Mouse (Mus musculus): Measurements from ENCODE around the gene Relch. TPM values are rescaled to one million over a fixed set of nuclear protein-coding genes. Genes with fewer than 3 reads are reported as not detected.

Relch gene
- polyA plus RNA-seq, 1 experiment from 2014 or later, result 21.5 TPM

DNA sequence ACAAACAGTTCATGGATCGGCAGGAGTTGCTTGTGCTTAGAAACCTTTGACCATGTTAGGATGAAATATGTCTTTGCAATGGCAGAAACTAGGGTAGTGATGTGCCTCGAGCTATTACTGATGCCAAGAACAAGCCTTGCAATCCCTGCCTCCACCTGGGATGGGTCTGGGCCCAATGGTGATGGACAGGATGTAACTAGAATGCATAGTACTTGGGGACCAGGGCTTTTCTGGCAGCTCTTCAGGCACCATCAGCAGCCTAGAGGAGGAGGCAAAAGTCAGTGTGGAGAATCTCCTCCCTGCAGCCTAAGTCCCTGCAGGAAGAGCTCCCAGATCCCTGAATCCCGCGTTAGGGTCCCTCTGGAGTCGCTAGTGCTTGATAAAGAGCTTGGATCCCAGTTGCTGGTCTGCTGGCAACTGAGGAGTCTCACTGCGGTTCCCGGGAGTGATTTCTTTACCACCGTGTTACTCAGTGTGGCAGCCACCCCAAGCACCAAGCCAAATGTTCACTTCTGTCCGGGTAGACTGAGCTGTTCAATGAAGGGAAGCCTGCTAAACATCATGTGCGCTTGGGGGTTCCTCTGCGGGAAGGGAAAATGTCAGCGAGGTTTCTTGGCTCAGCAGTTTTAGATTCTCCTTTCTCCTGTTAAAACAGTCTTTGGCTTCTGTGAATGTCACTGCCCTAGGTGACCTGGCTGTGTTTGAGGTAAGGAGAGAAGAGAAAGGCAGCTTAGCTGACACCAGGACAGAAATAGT is 117.9 kb downstream of the Relch start:
- Histone ChIP-seq H3K9me3 (ENCODE audit: control insufficient read depth, low read length) (no peaks in the 10 kb centered on the region), H3K9ac (ENCODE audit: low read length) (peak overlapping the region; percentile 76), H3K27me3 (ENCODE audit: control insufficient read depth, insufficient read depth, low read length) (no peaks in the 10 kb centered on the region), H3K4me1 (replicated peaks; ENCODE audit: control insufficient read depth, insufficient read depth) (no peaks in the 10 kb centered on the region), H3K36me3 (ENCODE audit: control insufficient read depth, insufficient read depth, low read length) (no peaks in the 10 kb centered on the region), H3K4me2 (replicated peaks; ENCODE audit: low read depth) (peak overlapping the region; percentile 95), H3K27ac (replicated peaks) (peak overlapping the region; percentile 40; the same call in 1 of the 2 replicates), H3K4me3 (ENCODE audit: low read depth, low read length) (peak overlapping the region; percentile 72)
- TF ChIP-seq EP300 (optimal IDR thresholded peaks at IDR 0.05) (no peak), CTCF (IDR thresholded peaks at IDR 0.05; ENCODE audit: low read depth) (no peak)
- WGBS, result 36% methylated on average over 12 of the region's 12 CpGs
- no peak for ATAC-seq (ENCODE audit: low FRiP score, low TSS enrichment)
- no peak for DNase-seq (ENCODE audit: low spot score)

DNA sequence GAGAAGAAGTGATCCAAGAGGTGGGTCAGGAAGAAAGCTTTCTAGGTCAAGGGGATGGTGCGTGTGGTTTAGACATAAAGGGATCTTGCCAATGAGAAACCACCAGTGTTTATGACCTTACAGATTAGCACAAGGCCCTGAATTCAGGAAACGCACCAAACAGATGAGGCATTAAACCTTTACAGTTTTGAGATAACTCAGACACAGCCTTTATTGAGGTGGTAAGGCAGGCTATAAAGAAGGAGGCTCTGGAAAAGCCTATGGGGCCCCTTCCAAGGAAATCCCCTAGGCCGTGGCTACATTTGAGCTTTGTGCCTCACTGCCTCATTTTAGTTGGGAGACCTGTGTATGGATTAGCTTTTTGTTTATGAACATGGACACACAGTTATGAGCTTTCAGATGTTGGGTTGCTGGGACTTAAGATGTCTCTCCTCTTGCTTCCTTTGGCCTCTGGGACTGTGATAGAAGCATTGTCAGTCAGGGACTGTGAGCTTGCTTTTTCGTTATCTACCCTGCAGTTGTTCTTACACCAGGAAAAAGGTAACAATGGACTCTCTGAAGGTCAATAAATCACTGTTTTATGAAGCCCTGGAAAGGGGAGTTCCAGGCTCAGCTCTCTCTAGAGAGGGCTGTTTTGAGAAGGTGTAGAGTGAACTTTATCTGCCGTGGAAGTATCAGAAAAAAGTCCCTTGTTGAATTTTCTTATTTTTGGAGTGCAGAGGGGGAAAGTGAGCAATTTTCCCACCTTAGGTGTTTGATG is 120.8 kb downstream of the Relch start:
- no peak overlapping the region for H3K4me2 ChIP-seq (replicated peaks; ENCODE audit: low read depth)
- H3K27me3 ChIP-seq (ENCODE audit: control insufficient read depth, insufficient read depth, low read length), result no peaks in the 10 kb centered on the region
- H3K9me3 ChIP-seq (ENCODE audit: control insufficient read depth, low read length), result no peaks in the 10 kb centered on the region
- DNase-seq (ENCODE audit: low spot score) (no peak), ATAC-seq (ENCODE audit: low FRiP score, low TSS enrichment) (no peak)
- H3K27ac ChIP-seq (replicated peaks), result no peak overlapping the region
- WGBS, result 57% methylated on average over 5 of the region's 5 CpGs
- no peaks in the 10 kb centered on the region for H3K4me1 ChIP-seq (replicated peaks; ENCODE audit: control insufficient read depth, insufficient read depth)
- TF ChIP-seq CTCF (IDR thresholded peaks at IDR 0.05; ENCODE audit: low read depth), result no peak
- no peak for TF ChIP-seq EP300 (optimal IDR thresholded peaks at IDR 0.05)
- H3K9ac ChIP-seq (ENCODE audit: low read length), result no peak overlapping the region
- no peaks in the 10 kb centered on the region for H3K36me3 ChIP-seq (ENCODE audit: control insufficient read depth, insufficient read depth, low read length)
- H3K4me3 ChIP-seq (ENCODE audit: low read depth, low read length), result no peak overlapping the region

DNA sequence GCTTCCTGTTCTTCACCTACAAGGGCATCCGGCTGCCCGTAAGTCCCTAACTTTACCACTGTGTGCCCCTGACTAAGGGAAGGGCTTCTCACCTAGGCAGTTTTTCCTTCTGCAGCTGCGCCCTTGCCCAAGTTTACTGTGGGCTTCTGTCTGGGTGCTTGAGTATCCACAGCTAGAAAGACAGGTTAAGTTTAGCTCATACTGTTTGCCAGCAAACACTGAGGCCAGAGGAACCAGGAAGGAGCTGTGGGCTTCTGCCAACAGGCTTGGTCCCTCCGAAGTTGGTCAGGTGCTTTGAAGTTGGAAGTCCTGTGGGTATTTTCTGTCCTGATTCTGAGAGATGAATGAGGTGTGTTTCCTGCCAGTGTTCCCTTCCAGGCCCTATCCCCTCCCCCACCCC is 121.5 kb downstream of the Relch start:
- peak; percentile 38 for DNase-seq (ENCODE audit: low spot score)
- TF ChIP-seq EP300 (optimal IDR thresholded peaks at IDR 0.05), result no peak
- no peak for TF ChIP-seq CTCF (IDR thresholded peaks at IDR 0.05; ENCODE audit: low read depth)

DNA sequence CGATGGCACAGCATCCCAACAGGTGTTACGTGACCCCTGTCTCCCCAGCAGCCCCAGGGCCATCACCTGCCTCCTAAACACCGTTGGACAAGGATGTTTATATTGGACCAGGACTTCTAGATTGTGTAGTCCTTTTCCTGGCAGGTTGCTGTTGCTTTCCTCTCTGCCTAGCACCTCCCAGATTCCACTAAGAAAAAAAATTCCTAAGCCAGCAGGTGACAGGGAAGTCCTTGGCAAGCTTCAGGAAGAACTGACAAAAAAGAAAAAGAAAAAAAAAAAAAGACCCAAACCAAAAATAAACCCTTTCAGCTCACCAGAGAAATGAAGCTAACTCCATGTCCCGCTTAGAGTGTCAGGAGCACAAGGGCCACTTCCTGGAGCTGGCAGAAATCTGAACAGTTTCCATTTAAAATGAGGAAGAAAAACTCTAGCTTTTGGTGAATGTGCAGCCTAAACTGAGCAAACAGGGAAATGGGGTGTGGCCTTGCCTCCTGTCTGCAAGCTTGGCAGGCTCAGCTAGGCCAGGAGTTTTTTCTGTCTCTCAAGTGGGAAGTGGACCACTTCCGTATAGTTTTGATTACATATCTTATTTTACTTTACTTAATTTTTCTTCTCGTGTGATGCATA is 123.2 kb downstream of the Relch start:
- TF ChIP-seq CTCF (IDR thresholded peaks at IDR 0.05; ENCODE audit: low read depth) (no peak), EP300 (optimal IDR thresholded peaks at IDR 0.05) (no peak)
- no peaks in the 10 kb centered on the region for H3K36me3 ChIP-seq (ENCODE audit: control insufficient read depth, insufficient read depth, low read length)
- WGBS, result 45% methylated on average over 6 of the region's 6 CpGs
- H3K9ac ChIP-seq (ENCODE audit: low read length), result no peak overlapping the region
- H3K4me1 ChIP-seq (replicated peaks; ENCODE audit: control insufficient read depth, insufficient read depth), result no peaks in the 10 kb centered on the region
- H3K4me2 ChIP-seq (replicated peaks; ENCODE audit: low read depth), result no peak overlapping the region; the same call in 1 of the 2 replicates
- H3K27me3 ChIP-seq (ENCODE audit: control insufficient read depth, insufficient read depth, low read length), result no peaks in the 10 kb centered on the region
- no peak overlapping the region for H3K4me3 ChIP-seq (ENCODE audit: low read depth, low read length)
- ATAC-seq (ENCODE audit: low FRiP score, low TSS enrichment) (peak; percentile 56), DNase-seq (ENCODE audit: low spot score) (no peak)
- peak overlapping the region; percentile 5; the same call in 1 of the 2 replicates for H3K27ac ChIP-seq (replicated peaks)
- H3K9me3 ChIP-seq (ENCODE audit: control insufficient read depth, low read length), result no peaks in the 10 kb centered on the region

More for the DNA sequence above, 121.5 kb downstream of the Relch start:
- Histone ChIP-seq H3K9me3 (ENCODE audit: control insufficient read depth, low read length) (no peaks in the 10 kb centered on the region), H3K4me1 (replicated peaks; ENCODE audit: control insufficient read depth, insufficient read depth) (no peaks in the 10 kb centered on the region), H3K4me2 (replicated peaks; ENCODE audit: low read depth) (no peak overlapping the region), H3K9ac (ENCODE audit: low read length) (no peak overlapping the region), H3K27ac (replicated peaks) (0 out of 2 replicates have a peak overlapping the region, but pooled peaks have one; percentile 31), H3K4me3 (ENCODE audit: low read depth, low read length) (no peak overlapping the region), H3K27me3 (ENCODE audit: control insufficient read depth, insufficient read depth, low read length) (no peaks in the 10 kb centered on the region), H3K36me3 (ENCODE audit: control insufficient read depth, insufficient read depth, low read length) (no peaks in the 10 kb centered on the region)
- 62% methylated on average over 4 of the region's 4 CpGs for WGBS
- ATAC-seq (ENCODE audit: low FRiP score, low TSS enrichment), result no peak

DNA sequence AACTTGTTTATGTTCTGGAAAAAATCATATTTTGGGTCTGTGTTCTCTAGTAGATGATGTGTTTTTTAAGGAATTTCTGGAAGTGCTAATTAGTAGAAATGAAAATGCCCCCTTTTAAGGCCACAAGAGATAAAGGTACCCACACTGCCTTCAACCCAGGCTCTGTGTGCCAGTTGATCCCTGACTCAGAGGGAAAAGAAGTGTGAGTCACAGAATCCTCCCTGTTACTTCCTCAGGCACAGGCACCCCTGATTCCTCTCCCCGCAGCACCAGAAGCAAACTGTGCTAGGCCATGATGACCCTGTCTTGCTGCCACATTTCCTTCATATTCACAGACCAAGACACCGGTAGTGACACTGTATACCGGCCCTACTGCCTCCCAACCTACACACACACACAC is 126.4 kb downstream of the Relch start:
- Histone ChIP-seq H3K9me3 (ENCODE audit: control insufficient read depth, low read length) (no peaks in the 10 kb centered on the region), H3K4me2 (replicated peaks; ENCODE audit: low read depth) (no peak overlapping the region), H3K9ac (ENCODE audit: low read length) (no peak overlapping the region), H3K27ac (replicated peaks) (no peak overlapping the region), H3K36me3 (ENCODE audit: control insufficient read depth, insufficient read depth, low read length) (no peaks in the 10 kb centered on the region), H3K4me3 (ENCODE audit: low read depth, low read length) (no peak overlapping the region), H3K27me3 (ENCODE audit: control insufficient read depth, insufficient read depth, low read length) (no peaks in the 10 kb centered on the region), H3K4me1 (replicated peaks; ENCODE audit: control insufficient read depth, insufficient read depth) (no peaks in the 10 kb centered on the region)
- no peak for TF ChIP-seq EP300 (optimal IDR thresholded peaks at IDR 0.05)
- no peak for TF ChIP-seq CTCF (IDR thresholded peaks at IDR 0.05; ENCODE audit: low read depth)
- 82% methylated on average over 3 of the region's 3 CpGs for WGBS
- DNase-seq (ENCODE audit: low spot score) (no peak), ATAC-seq (ENCODE audit: low FRiP score, low TSS enrichment) (no peak)
